Mouse (Mus musculus) intestine, postnatal 0 days (tissue): ENCODE data around the gene Wdr74. TPM values are rescaled to one million over a fixed set of nuclear protein-coding genes. Genes with fewer than 3 reads are reported as not detected.
"Not testable (repeated sequence)": the region's sequence is repeated elsewhere in the genome, so short reads cannot be mapped to it uniquely, and the experiment has no call there.

Source experiments
- ATAC-seq: fragments of 200-750 bp; cut with Nextera tagmentation; 2 replicates; pipeline ENCODE4 v1.8.0; 2017; ENCODE audit warnings: mild to moderate bottlenecking, moderate TSS enrichment, moderate library complexity
- H3K27ac ChIP-seq: fragments of 300-500 bp; sonication (generic); 2 replicates; pipeline ENCODE4 v1.5.1; 2014; ENCODE audit warnings: mild to moderate bottlenecking, low read depth, low read length, moderate library complexity
- H3K27me3 ChIP-seq: fragments of 300-500 bp; sonication (generic); replicated peaks from 2 replicates; pipeline ENCODE4 v1.6.1; 2014; ENCODE audit warnings: low read length, mixed read lengths; ENCODE audit not compliant: control insufficient read depth, insufficient read depth
- H3K36me3 ChIP-seq: fragments of 300-500 bp; sonication (generic); 2 replicates; pipeline ENCODE4 v1.6.1; 2014; ENCODE audit warnings: mild to moderate bottlenecking, moderate library complexity; ENCODE audit not compliant: control insufficient read depth, insufficient read depth
- H3K4me1 ChIP-seq: fragments of 300-500 bp; sonication (generic); replicated peaks from 2 replicates; pipeline ENCODE4 v1.6.1; 2014; ENCODE audit warnings: antibody characterized with exemption, low read length, mixed read lengths; ENCODE audit not compliant: control insufficient read depth, insufficient read depth
- H3K4me2 ChIP-seq: fragments of 300-500 bp; sonication (generic); replicated peaks from 2 replicates; pipeline ENCODE4 v1.6.1; 2014; ENCODE audit warnings: low read depth, mild to moderate bottlenecking, moderate library complexity
- H3K4me3 ChIP-seq: fragments of 300-500 bp; sonication (generic); 2 replicates; pipeline ENCODE4 v1.5.1; 2014; ENCODE audit warnings: low read depth, low read length
- H3K9ac ChIP-seq: fragments of 300-500 bp; sonication (generic); 2 replicates; pipeline ENCODE4 v1.6.1; 2014; ENCODE audit warnings: mild to moderate bottlenecking, low read depth, low read length
- H3K9me3 ChIP-seq: fragments of 300-500 bp; sonication (generic); 2 replicates; pipeline ENCODE4 v1.6.1; 2016; ENCODE audit warnings: mixed run types; ENCODE audit not compliant: control insufficient read depth
- CTCF ChIP-seq: sonication (generic); IDR thresholded peaks from 2 replicates; pipeline ENCODE4 v1.5.1; 2016; ENCODE audit warnings: low read depth, mild to moderate bottlenecking, control low read depth, antibody characterized with exemption, moderate library complexity
- WGBS: fragments of 180-500 bp; shearing (Covaris S2); extraction: QIAGEN DNeasy Blood & Tissue Kit; methylation state at CpG from one replicate; pipeline ENCODE4 v1.1.7; 2014; 5-methylcytosine and 5-hydroxymethylcytosine counted together
- polyA plus RNA-seq: library from polyadenylated mRNA; unstranded; fragments of >200 nt; fragmentation: Nextera tagmentation; extraction: Ambion mirVana; gene quantifications from 2 replicates; pipeline ENCODE4 v1.2.1, GENCODE M21; 2015

Gene Wdr74
- polyA plus RNA-seq, 1 experiment from 2014 or later = 33.4 TPM

- no peaks in the 10 kb centered on the region for H3K9me3 ChIP-seq
- 30% methylated on average over 4 of the region's 4 CpGs for WGBS
- TF ChIP-seq CTCF = no peak
- peak overlapping the region; percentile 69 for H3K4me2 ChIP-seq
- peaks cover 26% of the 10 kb centered on the region for H3K36me3 ChIP-seq
- peak overlapping the region; percentile 71; the same call in 1 of the 2 replicates for H3K4me3 ChIP-seq
- no peak for ATAC-seq
- no peak overlapping the region for H3K27ac ChIP-seq
- no peaks in the 10 kb centered on the region for H3K4me1 ChIP-seq
- 0 out of 2 replicates have a peak overlapping the region, but pooled peaks have one; percentile 88 for H3K9ac ChIP-seq
- H3K27me3 ChIP-seq = no peaks in the 10 kb centered on the region
Observed at GRCm38 (mm10) chr19:8725081-8725613, 10.5 kb upstream of the Wdr74 start.

- no peak overlapping the region for H3K4me3 ChIP-seq
- no peak for TF ChIP-seq CTCF
- H3K9ac ChIP-seq = no peak overlapping the region
- H3K9me3 ChIP-seq = no peaks in the 10 kb centered on the region
- ATAC-seq = no peak
- no peak overlapping the region for H3K27ac ChIP-seq
- H3K4me1 ChIP-seq = no peaks in the 10 kb centered on the region
- peaks cover 26% of the 10 kb centered on the region for H3K36me3 ChIP-seq
- no peak overlapping the region for H3K4me2 ChIP-seq
- 30% methylated on average over 3 of the region's 3 CpGs for WGBS
- H3K27me3 ChIP-seq = no peaks in the 10 kb centered on the region
Observed at GRCm38 (mm10) chr19:8726609-8727390, 8.8 kb upstream of the Wdr74 start.

- TF ChIP-seq CTCF = no peak
- Histone ChIP-seq H3K9me3 (no peaks in the 10 kb centered on the region), H3K36me3 (peaks cover 26% of the 10 kb centered on the region), H3K27ac (no peak overlapping the region), H3K4me2 (no peak overlapping the region), H3K27me3 (no peaks in the 10 kb centered on the region), H3K4me3 (no peak overlapping the region), H3K4me1 (no peaks in the 10 kb centered on the region), H3K9ac (no peak overlapping the region)
- no peak for ATAC-seq
- WGBS = 22% methylated on average over 5 of the region's 5 CpGs
Observed at GRCm38 (mm10) chr19:8727495-8728114, 8.0 kb upstream of the Wdr74 start.

DNA sequence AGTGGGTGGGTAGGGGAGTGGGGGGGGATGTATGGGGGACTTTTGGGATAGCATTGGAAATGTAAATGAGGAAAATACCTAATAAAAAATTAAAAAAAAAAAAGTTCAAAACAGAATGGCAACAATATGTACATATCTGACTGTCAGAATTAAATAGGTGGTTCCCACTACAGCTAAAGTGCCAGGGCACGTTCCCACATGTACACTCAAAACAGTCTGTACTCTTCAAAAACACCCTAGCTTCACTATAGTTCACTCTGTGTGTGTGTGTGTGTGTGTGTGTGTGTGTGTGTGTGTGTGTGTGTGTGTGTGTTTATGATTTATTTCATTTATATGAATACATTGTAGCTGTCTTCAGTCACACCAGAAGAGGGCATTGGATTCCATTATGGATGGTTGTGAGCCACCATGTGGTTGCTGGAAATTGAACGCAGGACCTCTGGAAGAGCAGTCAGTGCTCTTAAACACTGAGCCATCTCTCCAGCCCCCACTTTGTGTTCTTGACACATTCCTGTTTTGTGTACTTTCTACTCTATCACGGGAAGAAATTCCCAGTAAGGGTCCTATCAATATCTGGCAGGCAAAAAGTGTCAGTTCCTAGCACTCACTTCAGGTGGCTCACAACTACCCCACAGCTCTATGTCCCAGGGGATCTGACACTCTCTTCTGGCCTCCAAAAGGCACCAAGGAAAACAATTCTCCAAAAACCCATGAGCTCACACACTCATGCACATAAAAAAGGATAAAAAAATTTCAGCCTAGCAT is 7.1 kb upstream of the Wdr74 start:
- peaks cover 26% of the 10 kb centered on the region for H3K36me3 ChIP-seq
- ATAC-seq, H3K4me1 ChIP-seq, H3K9ac ChIP-seq, H3K4me3 ChIP-seq, H3K27me3 ChIP-seq, H3K4me2 ChIP-seq, H3K9me3 ChIP-seq, H3K27ac ChIP-seq: not testable (repeated sequence)
- WGBS = 46% methylated on average over 3 of the region's 3 CpGs

DNA sequence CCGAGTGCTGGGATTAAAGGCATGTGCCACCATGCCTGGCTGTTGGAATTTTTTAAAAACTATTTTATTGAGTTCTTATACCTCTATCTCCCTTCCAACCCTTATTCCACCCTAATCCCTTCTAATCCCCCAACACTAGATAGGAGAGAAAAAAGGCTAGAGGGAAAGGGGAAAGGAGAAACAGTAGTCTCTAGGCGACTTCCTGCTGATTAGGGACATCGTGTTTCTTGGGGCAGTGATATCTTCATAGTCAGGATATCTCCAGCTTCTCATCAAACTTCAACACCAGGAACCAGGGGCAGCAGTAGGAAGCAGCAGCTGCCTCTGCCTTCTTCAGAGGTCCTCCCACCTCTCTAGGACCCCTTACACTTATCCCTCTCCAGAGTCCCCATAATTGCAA is 1.3 kb upstream of the Wdr74 start:
- no peak for TF ChIP-seq CTCF
- H3K27me3 ChIP-seq = no peaks in the 10 kb centered on the region
- 59% methylated on average over 3 of the region's 3 CpGs for WGBS
- H3K4me1 ChIP-seq = no peaks in the 10 kb centered on the region
- H3K27ac ChIP-seq = no peak overlapping the region
- ATAC-seq = no peak
- no peak overlapping the region for H3K4me2 ChIP-seq
- H3K9ac ChIP-seq = no peak overlapping the region
- peaks cover 14% of the 10 kb centered on the region for H3K36me3 ChIP-seq
- H3K9me3 ChIP-seq = no peaks in the 10 kb centered on the region
- no peak overlapping the region for H3K4me3 ChIP-seq

DNA sequence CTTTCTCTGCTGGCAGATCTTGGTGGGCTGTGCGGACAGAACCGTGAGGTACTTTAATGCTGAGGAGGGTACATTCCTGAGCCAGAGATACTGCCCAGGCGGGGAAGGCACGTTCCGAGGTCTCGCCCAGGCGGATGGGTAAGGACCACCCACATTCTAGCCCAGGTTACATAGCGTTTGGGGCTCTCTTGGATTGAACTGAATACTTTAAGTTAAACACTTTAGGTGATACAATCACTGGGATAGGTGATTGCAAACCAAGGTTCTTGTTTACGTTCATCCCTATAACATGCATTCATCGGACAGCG is 487 bp downstream of the Wdr74 start:
- Histone ChIP-seq H3K27me3 (no peaks in the 10 kb centered on the region), H3K9me3 (no peaks in the 10 kb centered on the region), H3K27ac (peak overlapping the region; percentile 74), H3K4me1 (no peaks in the 10 kb centered on the region), H3K4me2 (peak overlapping the region; percentile 95), H3K36me3 (peaks cover 27% of the 10 kb centered on the region), H3K9ac (peak overlapping the region; percentile 71), H3K4me3 (peak overlapping the region; percentile 94)
- TF ChIP-seq CTCF = no peak
- 1% methylated on average over 11 of the region's 11 CpGs for WGBS
- ATAC-seq = peak; percentile 38; the same call in 1 of the 2 replicates
